Mouse (Mus musculus): ENCODE measurements around the gene Dbil5.

- TF ChIP-seq CTCF (IDR thresholded peaks at IDR 0.05; ENCODE audit: insufficient read depth, low read depth, low read length) (no peak), POLR2A (IDR thresholded peaks at IDR 0.05; ENCODE audit: insufficient read depth, low read depth, low read length) (no peak)
Measured at GRCm38 (mm10) chr11:76252036-76252435, 34.6 kb downstream of the Dbil5 start.
